Mouse (Mus musculus) heart, embryonic 13.5 days (tissue): ENCODE measurements around the gene Krt80. TPM values are rescaled to one million over a fixed set of nuclear protein-coding genes. Genes with fewer than 3 reads are reported as not detected.
A peak's percentile ranks its signal among the peaks of the same experiment; 100 is the strongest.

Experiments
- ATAC-seq: fragments of 200-750 bp; cut with Nextera tagmentation; 2 replicates; pipeline ENCODE4 v1.8.0; 2017; ENCODE audit warnings: moderate TSS enrichment; ENCODE audit not compliant: insufficient number of reproducible peaks, low FRiP score, low TSS enrichment; ENCODE audit errors: extremely low read depth
- H3K27ac ChIP-seq: fragments of 300-500 bp; sonication (generic); replicated peaks from 2 replicates; pipeline ENCODE4 v1.5.1; 2015; ENCODE audit warnings: moderate library complexity, mild to moderate bottlenecking, inconsistent platforms
- H3K27me3 ChIP-seq: fragments of 300-500 bp; sonication (generic); replicated peaks from 2 replicates; pipeline ENCODE4 v1.6.1; 2015; ENCODE audit warnings: mild to moderate bottlenecking, inconsistent platforms
- H3K36me3 ChIP-seq: fragments of 300-500 bp; sonication (generic); 2 replicates; pipeline ENCODE4 v1.6.1; 2015; ENCODE audit warnings: mild to moderate bottlenecking, inconsistent platforms
- H3K4me1 ChIP-seq: fragments of 300-500 bp; sonication (generic); 2 replicates; pipeline ENCODE4 v1.6.1; 2015; ENCODE audit warnings: inconsistent platforms
- H3K4me2 ChIP-seq: fragments of 300-500 bp; sonication (generic); 2 replicates; pipeline ENCODE4 v1.6.1; 2015; ENCODE audit warnings: inconsistent platforms, mild to moderate bottlenecking, moderate library complexity
- H3K4me3 ChIP-seq: fragments of 300-500 bp; sonication (generic); 2 replicates; pipeline ENCODE4 v1.5.1; 2015; ENCODE audit warnings: moderate library complexity, mild to moderate bottlenecking, inconsistent platforms
- H3K9ac ChIP-seq: fragments of 300-500 bp; sonication (generic); 2 replicates; pipeline ENCODE4 v1.6.1; 2015; ENCODE audit warnings: inconsistent platforms, mild to moderate bottlenecking, moderate library complexity
- H3K9me3 ChIP-seq: fragments of 300-500 bp; sonication (generic); 2 replicates; pipeline ENCODE4 v1.6.1; 2016; ENCODE audit warnings: inconsistent platforms
- WGBS: fragments of 180-500 bp; shearing (Covaris S2); methylation state at CpG from one replicate; pipeline ENCODE4 v1.1.7; 2015; ENCODE audit warnings: mixed read lengths; 5-methylcytosine and 5-hydroxymethylcytosine counted together
- polyA plus RNA-seq: library from polyadenylated mRNA; unstranded; fragments of >200 nt; fragmentation: Nextera tagmentation; extraction: Ambion mirVana; gene quantifications from 2 replicates; pipeline ENCODE4 v1.2.1, GENCODE M21; 2015

Gene Krt80
- polyA plus RNA-seq, 1 experiment from 2014 or later, result 7.8 TPM

- Histone ChIP-seq H3K36me3 (no peaks in the 10 kb centered on the region), H3K9ac (peak overlapping the region; percentile 4; the same call in 1 of the 2 replicates), H3K9me3 (no peaks in the 10 kb centered on the region), H3K4me1 (peaks cover 60% of the 10 kb centered on the region), H3K4me3 (no peak overlapping the region), H3K4me2 (no peak overlapping the region), H3K27me3 (peaks cover 17% of the 10 kb centered on the region), H3K27ac (no peak overlapping the region)
- no peak for ATAC-seq
- 47% methylated on average over 4 of the region's 4 CpGs for WGBS
Measured at GRCm38 (mm10) chr15:101365721-101366120, 4.2 kb downstream of the Krt80 start.

- Histone ChIP-seq H3K4me2 (no peak overlapping the region), H3K4me3 (no peak overlapping the region), H3K36me3 (no peaks in the 10 kb centered on the region), H3K4me1 (peaks cover 55% of the 10 kb centered on the region), H3K9me3 (no peaks in the 10 kb centered on the region), H3K9ac (no peak overlapping the region), H3K27ac (no peak overlapping the region), H3K27me3 (peaks cover 17% of the 10 kb centered on the region)
- 54% methylated on average over 7 of the region's 7 CpGs for WGBS
- ATAC-seq, result no peak
Measured at GRCm38 (mm10) chr15:101364891-101365671, 4.9 kb downstream of the Krt80 start.

- no peaks in the 10 kb centered on the region for H3K36me3 ChIP-seq
- ATAC-seq, result no peak
- peaks cover 48% of the 10 kb centered on the region for H3K4me1 ChIP-seq
- H3K4me3 ChIP-seq, result no peak overlapping the region
- H3K27me3 ChIP-seq, result peaks cover 17% of the 10 kb centered on the region
- WGBS, result 44% methylated on average over 6 of the region's 6 CpGs
- no peak overlapping the region for H3K27ac ChIP-seq
- H3K9me3 ChIP-seq, result no peaks in the 10 kb centered on the region
- H3K9ac ChIP-seq, result no peak overlapping the region
- H3K4me2 ChIP-seq, result no peak overlapping the region
Measured at GRCm38 (mm10) chr15:101364425-101364824, 5.5 kb downstream of the Krt80 start.

GRCm38 (mm10) chr15:101363933-101364332, 6.0 kb downstream of the Krt80 start:
- H3K36me3 ChIP-seq, result no peaks in the 10 kb centered on the region
- no peaks in the 10 kb centered on the region for H3K9me3 ChIP-seq
- 83% methylated on average over 6 of the region's 6 CpGs for WGBS
- H3K4me1 ChIP-seq, result peaks cover 43% of the 10 kb centered on the region
- H3K4me2 ChIP-seq, result no peak overlapping the region
- no peak overlapping the region for H3K4me3 ChIP-seq
- no peak for ATAC-seq
- H3K9ac ChIP-seq, result no peak overlapping the region
- peaks cover 17% of the 10 kb centered on the region for H3K27me3 ChIP-seq
- no peak overlapping the region for H3K27ac ChIP-seq

GRCm38 (mm10) chr15:101362393-101363010, 7.5 kb downstream of the Krt80 start:
- no peak overlapping the region for H3K4me3 ChIP-seq
- peaks cover 31% of the 10 kb centered on the region for H3K4me1 ChIP-seq
- peaks cover 17% of the 10 kb centered on the region for H3K27me3 ChIP-seq
- no peak overlapping the region for H3K4me2 ChIP-seq
- ATAC-seq, result no peak
- no peaks in the 10 kb centered on the region for H3K9me3 ChIP-seq
- no peaks in the 10 kb centered on the region for H3K36me3 ChIP-seq
- no peak overlapping the region for H3K9ac ChIP-seq
- 57% methylated on average over 4 of the region's 4 CpGs for WGBS
- H3K27ac ChIP-seq, result no peak overlapping the region

- ATAC-seq, result no peak
- H3K27ac ChIP-seq, result no peak overlapping the region
- no peak overlapping the region for H3K9ac ChIP-seq
- H3K36me3 ChIP-seq, result no peaks in the 10 kb centered on the region
- H3K4me2 ChIP-seq, result no peak overlapping the region
- peaks cover 14% of the 10 kb centered on the region for H3K4me1 ChIP-seq
- peaks cover 12% of the 10 kb centered on the region; the same call in 1 of the 2 replicates for H3K27me3 ChIP-seq
- no peak overlapping the region for H3K4me3 ChIP-seq
- 71% methylated on average over 4 of the region's 4 CpGs for WGBS
- no peaks in the 10 kb centered on the region for H3K9me3 ChIP-seq
Measured at GRCm38 (mm10) chr15:101355382-101355786, 14.6 kb downstream of the Krt80 start.

GRCm38 (mm10) chr15:101352706-101353465, 17.1 kb downstream of the Krt80 start:
- Histone ChIP-seq H3K27me3 (peaks cover 18% of the 10 kb centered on the region; the same call in 1 of the 2 replicates), H3K4me3 (no peak overlapping the region), H3K4me1 (peaks cover 25% of the 10 kb centered on the region), H3K9ac (peak overlapping the region; percentile 24; the same call in 1 of the 2 replicates), H3K36me3 (no peaks in the 10 kb centered on the region), H3K27ac (no peak overlapping the region), H3K9me3 (no peaks in the 10 kb centered on the region), H3K4me2 (no peak overlapping the region)
- ATAC-seq, result no peak
- 41% methylated on average over 10 of the region's 10 CpGs for WGBS

- no peak overlapping the region for H3K4me3 ChIP-seq
- no peak overlapping the region for H3K4me2 ChIP-seq
- H3K36me3 ChIP-seq, result no peaks in the 10 kb centered on the region
- H3K4me1 ChIP-seq, result peaks cover 25% of the 10 kb centered on the region
- no peaks in the 10 kb centered on the region for H3K9me3 ChIP-seq
- no peak for ATAC-seq
- H3K27ac ChIP-seq, result no peak overlapping the region
- 69% methylated on average over 13 of the region's 13 CpGs for WGBS
- H3K9ac ChIP-seq, result peak overlapping the region; percentile 40
- peaks cover 18% of the 10 kb centered on the region; the same call in 1 of the 2 replicates for H3K27me3 ChIP-seq
Measured at GRCm38 (mm10) chr15:101352047-101352446, 17.9 kb downstream of the Krt80 start.

GRCm38 (mm10) chr15:101341797-101342515, 28.0 kb downstream of the Krt80 start:
- no peak overlapping the region for H3K4me3 ChIP-seq
- no peaks in the 10 kb centered on the region for H3K36me3 ChIP-seq
- WGBS, result 53% methylated on average over 5 of the region's 5 CpGs
- no peak overlapping the region for H3K4me2 ChIP-seq
- ATAC-seq, result no peak
- H3K9ac ChIP-seq, result no peak overlapping the region
- peaks cover 14% of the 10 kb centered on the region for H3K27me3 ChIP-seq
- H3K9me3 ChIP-seq, result no peaks in the 10 kb centered on the region
- no peak overlapping the region for H3K27ac ChIP-seq
- peaks cover 10% of the 10 kb centered on the region for H3K4me1 ChIP-seq

GRCm38 (mm10) chr15:101339537-101339936, 30.4 kb downstream of the Krt80 start:
- no peak overlapping the region for H3K4me3 ChIP-seq
- H3K9ac ChIP-seq, result no peak overlapping the region
- no peaks in the 10 kb centered on the region for H3K9me3 ChIP-seq
- ATAC-seq, result no peak
- H3K4me2 ChIP-seq, result no peak overlapping the region
- no peak overlapping the region for H3K27ac ChIP-seq
- H3K27me3 ChIP-seq, result peaks cover 26% of the 10 kb centered on the region
- H3K36me3 ChIP-seq, result no peaks in the 10 kb centered on the region
- peaks cover 16% of the 10 kb centered on the region for H3K4me1 ChIP-seq
- 0% methylated on average over 2 of the region's 2 CpGs for WGBS

- Histone ChIP-seq H3K27ac (no peak overlapping the region), H3K27me3 (peaks cover 29% of the 10 kb centered on the region), H3K36me3 (no peaks in the 10 kb centered on the region), H3K4me1 (peaks cover 16% of the 10 kb centered on the region), H3K9me3 (no peaks in the 10 kb centered on the region), H3K9ac (no peak overlapping the region), H3K4me2 (no peak overlapping the region), H3K4me3 (no peak overlapping the region)
- no peak for ATAC-seq
- WGBS, result 64% methylated on average over 4 of the region's 4 CpGs
Measured at GRCm38 (mm10) chr15:101338359-101338758, 31.6 kb downstream of the Krt80 start.
